Mouse (Mus musculus) bone marrow macrophage, adult 2 months (primary cell): ENCODE results near the gene Perm1. TPM values are rescaled to one million over a fixed set of nuclear protein-coding genes. Genes with fewer than 3 reads are reported as not detected.

ENCODE experiments used
- H3K27ac ChIP-seq: 2 replicates; pipeline ENCODE4 v1.5.1; 2012; ENCODE audit warnings: low read depth, low read length; ENCODE audit not compliant: insufficient read depth
- H3K4me1 ChIP-seq: 2 replicates; pipeline ENCODE4 v1.6.1; 2012; ENCODE audit warnings: low read length; ENCODE audit not compliant: control insufficient read depth, insufficient read depth
- H3K4me3 ChIP-seq: 2 replicates; pipeline ENCODE4 v1.5.1; 2012; ENCODE audit warnings: mild to moderate bottlenecking, low read length, moderate library complexity; ENCODE audit not compliant: insufficient read depth
- CTCF ChIP-seq: IDR thresholded peaks from 2 replicates; pipeline ENCODE4 v1.5.1; 2012; ENCODE audit warnings: low read depth, mild to moderate bottlenecking, low read length, moderate library complexity
- POLR2A ChIP-seq: IDR thresholded peaks from 2 replicates; pipeline ENCODE4 v1.6.1; 2012; ENCODE audit warnings: mild to moderate bottlenecking, low read depth, low read length, borderline replicate concordance
- polyA plus RNA-seq: library from polyadenylated mRNA; stranded (reverse); fragments of >200 nt; gene quantifications from 2 replicates; pipeline ENCODE4 v1.2.4, GENCODE M21; 2012; ENCODE audit not compliant: missing spikeins, insufficient read depth, insufficient read length

Perm1 gene
- polyA plus RNA-seq, 1 experiment = not detected

- no peak overlapping the region for H3K4me3 ChIP-seq
- H3K4me1 ChIP-seq = peaks cover 3% of the 10 kb centered on the region; the same call in 1 of the 2 replicates
- TF ChIP-seq POLR2A = no peak
- no peak overlapping the region for H3K27ac ChIP-seq
Measured at GRCm38 (mm10) chr4:156217838-156218237, 2.2 kb downstream of the Perm1 start.

- H3K4me1 ChIP-seq = peaks cover 3% of the 10 kb centered on the region; the same call in 1 of the 2 replicates
- TF ChIP-seq CTCF (no peak), POLR2A (no peak)
- H3K27ac ChIP-seq = no peak overlapping the region
- H3K4me3 ChIP-seq = no peak overlapping the region
Measured at GRCm38 (mm10) chr4:156219936-156220335, 4.3 kb downstream of the Perm1 start.

GRCm38 (mm10) chr4:156224276-156224675 lies 8.6 kb downstream of the Perm1 start:
- peaks cover 21% of the 10 kb centered on the region for H3K4me1 ChIP-seq
- no peak for TF ChIP-seq CTCF
- H3K4me3 ChIP-seq = no peak overlapping the region
- H3K27ac ChIP-seq = no peak overlapping the region

DNA sequence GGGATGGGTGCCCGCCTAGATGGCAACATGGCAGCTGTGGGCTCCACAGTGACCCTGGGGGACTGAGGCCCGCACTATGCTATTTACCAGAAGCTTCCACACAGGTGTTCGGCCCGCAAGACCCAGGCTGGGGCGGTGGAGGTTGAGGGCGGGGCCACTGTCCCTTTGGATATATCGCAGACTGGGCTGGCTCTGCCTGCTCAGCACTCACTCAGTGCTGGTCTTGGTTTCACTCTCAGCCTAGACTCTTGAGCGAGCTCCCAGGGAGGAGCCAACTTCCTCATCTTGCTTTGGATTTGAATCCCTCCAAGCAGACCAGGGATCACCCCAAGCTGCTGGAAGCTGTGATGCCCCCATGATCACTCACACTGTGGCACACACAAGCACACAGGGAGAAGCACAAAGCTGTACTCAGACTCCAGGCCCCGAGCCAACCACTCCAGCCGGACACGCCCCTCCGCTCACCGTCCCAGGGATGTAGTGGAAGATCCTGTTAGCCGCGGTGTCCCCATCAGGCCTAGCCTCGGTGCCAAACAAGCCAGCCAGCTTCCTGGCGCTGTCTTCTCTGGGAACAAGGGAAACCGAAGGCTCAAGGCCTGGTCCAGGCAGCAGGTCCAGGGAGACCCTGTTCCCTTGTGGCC lies 12.2 kb downstream of the Perm1 start:
- Histone ChIP-seq H3K4me3 (no peak overlapping the region), H3K4me1 (peaks cover 28% of the 10 kb centered on the region), H3K27ac (peak overlapping the region; percentile 69)
- no peak for TF ChIP-seq CTCF
- TF ChIP-seq POLR2A = no peak

- Histone ChIP-seq H3K27ac (peak overlapping the region; percentile 69), H3K4me1 (peaks cover 28% of the 10 kb centered on the region), H3K4me3 (no peak overlapping the region)
- TF ChIP-seq CTCF = no peak
- no peak for TF ChIP-seq POLR2A
Measured at GRCm38 (mm10) chr4:156228393-156229024, 12.8 kb downstream of the Perm1 start.

DNA sequence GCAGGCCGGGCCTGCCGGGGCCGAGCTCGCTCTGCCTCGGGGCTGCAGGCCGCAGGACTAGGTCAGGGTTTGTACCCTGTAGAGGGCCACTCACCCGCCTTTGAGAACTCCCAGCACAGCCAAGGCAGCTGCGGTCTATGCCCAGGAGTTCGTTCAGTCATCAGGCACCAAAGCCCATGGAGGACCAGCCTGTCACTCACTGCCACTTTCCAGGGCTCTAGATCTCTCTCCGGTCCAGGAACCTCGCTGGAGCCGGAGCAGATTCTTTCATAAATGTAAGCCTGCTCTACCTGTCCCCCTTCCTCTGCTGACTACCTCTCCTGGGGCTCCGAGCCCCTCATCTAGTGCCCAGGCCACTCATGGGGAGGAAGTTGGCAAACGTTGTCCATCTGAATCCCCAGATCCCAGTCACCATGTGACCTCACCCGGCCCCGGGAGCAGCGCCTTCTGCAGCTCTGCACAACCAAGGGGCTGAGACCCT lies 18.4 kb downstream of the Perm1 start:
- H3K27ac ChIP-seq = peak overlapping the region; percentile 24; the same call in 1 of the 2 replicates
- peak overlapping the region; percentile 68 for H3K4me3 ChIP-seq
- peaks cover 10% of the 10 kb centered on the region for H3K4me1 ChIP-seq
- no peak for TF ChIP-seq CTCF
- TF ChIP-seq POLR2A = no peak

DNA sequence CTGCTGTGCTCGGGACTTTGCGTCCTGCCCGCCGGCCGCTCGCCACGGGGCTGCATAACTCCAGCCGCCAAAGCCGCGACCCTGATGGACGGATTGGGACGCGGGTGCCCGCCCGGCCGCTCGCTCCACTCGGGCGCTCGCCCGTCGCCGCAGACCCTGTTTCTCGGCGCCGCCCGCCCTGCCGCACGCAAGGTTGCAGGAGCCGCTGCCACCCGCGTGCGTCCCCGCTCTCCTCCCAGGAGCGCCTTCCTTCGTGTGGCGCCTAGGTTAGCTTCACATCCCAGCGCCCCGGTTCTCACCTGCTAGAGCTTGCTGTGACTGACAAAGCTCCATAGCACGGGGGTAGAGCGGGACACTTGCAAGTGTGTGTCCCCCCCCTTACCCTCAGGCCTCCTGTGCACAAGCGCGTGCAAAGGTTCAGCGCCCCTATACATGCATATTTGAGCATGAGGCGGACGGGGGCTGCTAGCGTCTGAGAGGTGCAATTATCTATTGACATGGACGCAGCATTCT lies 19.1 kb downstream of the Perm1 start, which contains the start of gene Plekhn1:
TSS of gene Plekhn1 (minus strand) at position 157 of the 513 bp plus-strand sequence.
- H3K27ac ChIP-seq = peak within 1 kb of the TSS; percentile 74
- TF ChIP-seq POLR2A (no peak), CTCF (no peak)
- H3K4me1 ChIP-seq = peaks cover 3% of the 10 kb centered on the region
- H3K4me3 ChIP-seq = peak within 1 kb of the TSS; percentile 95

DNA sequence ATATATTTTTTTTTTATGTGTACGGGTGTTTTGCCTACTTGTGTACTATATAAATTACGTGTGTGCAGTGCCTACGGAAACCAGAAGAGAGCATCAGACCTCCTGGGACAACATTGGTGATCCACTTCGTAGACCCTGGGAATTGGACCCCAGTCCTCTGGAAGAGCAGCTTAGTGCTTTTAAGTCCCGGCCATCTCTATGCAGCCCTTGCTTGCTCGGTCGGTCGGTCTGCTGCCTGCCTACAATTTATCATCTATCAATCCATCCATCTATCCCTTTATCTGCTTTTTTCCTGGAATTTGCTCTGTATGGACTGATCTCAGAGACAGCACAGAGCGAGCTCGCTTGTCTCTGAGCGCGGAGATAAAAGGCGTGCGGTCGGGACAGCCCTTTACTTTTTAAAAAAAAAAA lies 19.7 kb downstream of the Perm1 start:
- Histone ChIP-seq H3K4me1 (no peaks in the 10 kb centered on the region; the same call in 1 of the 2 replicates), H3K4me3 (peak overlapping the region; percentile 95), H3K27ac (peak overlapping the region; percentile 74)
- TF ChIP-seq CTCF (no peak), POLR2A (no peak)

DNA sequence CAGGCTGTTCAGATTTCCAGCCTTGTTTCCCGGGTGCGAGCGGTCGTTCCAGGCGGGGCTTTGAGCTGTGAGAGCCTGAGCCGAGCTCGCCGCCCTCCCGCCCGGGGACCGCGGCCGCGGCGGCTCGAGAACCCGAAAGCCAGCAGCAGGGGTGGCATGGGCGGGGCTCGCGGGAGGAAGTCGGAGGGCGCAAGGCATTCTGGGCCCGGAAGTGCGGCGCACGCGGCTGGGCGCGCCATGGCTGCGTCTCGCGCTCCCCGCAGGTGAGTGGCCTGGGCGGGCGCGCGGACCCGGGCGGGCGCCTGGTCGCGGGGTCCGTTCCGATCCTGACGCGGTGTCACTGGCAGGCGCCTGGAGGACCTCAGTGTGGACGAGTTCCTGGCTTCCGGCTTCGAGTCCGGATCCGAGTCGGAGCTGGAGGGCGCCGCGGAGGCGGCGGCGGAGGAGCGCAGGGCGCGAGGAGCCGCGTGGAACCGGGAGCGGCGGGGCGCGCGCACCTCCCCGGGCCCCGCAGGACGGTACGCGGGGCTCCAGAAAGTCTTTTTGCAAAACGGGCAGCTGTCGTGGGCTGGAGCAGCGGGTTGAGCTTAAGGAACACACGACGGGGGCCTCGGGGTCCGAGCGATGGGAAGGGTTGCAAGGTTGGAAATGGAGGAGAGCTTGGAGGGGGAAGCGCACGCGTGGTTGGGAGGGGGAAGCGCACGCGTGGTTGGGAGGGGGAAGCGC lies 20.3 kb downstream of the Perm1 start, which contains the start of gene Noc2l:
TSS of gene Noc2l (plus strand) at position 203 of the 726 bp plus-strand sequence.
- TF ChIP-seq CTCF (no peak), POLR2A (no peak)
- Histone ChIP-seq H3K4me3 (peak within 1 kb of the TSS; percentile 95), H3K4me1 (no peaks in the 10 kb centered on the region; the same call in 1 of the 2 replicates), H3K27ac (peak within 1 kb of the TSS; percentile 99)
